Mouse (Mus musculus): ENCODE data around the gene Dph6. TPM values are rescaled to one million over a fixed set of nuclear protein-coding genes. Genes with fewer than 3 reads are reported as not detected.

Gene Dph6
- polyA plus RNA-seq, 1 experiment = 10.6 TPM

GRCm38 (mm10) chr2:114491907-114492306 is 162.9 kb downstream of the Dph6 start:
- Histone ChIP-seq H3K27me3 (ENCODE audit: control insufficient read depth, insufficient read depth, insufficient read length) (no peaks in the 10 kb centered on the region), H3K4me3 (ENCODE audit: insufficient read depth, poor library complexity, severe bottlenecking) (no peak overlapping the region), H3K79me3 (ENCODE audit: low read depth) (no peaks in the 10 kb centered on the region), H3ac (ENCODE audit: control insufficient read depth, insufficient read length, low read depth) (no peak overlapping the region), H3K79me2 (ENCODE audit: control insufficient read depth, insufficient read depth) (no peaks in the 10 kb centered on the region), H3K36me3 (ENCODE audit: control insufficient read depth, insufficient read depth) (no peaks in the 10 kb centered on the region)
- TF ChIP-seq CEBPB (IDR thresholded peaks at IDR 0.05; ENCODE audit: low read depth) (no peak), MAX (IDR thresholded peaks at IDR 0.05) (no peak), USF1 (IDR thresholded peaks at IDR 0.05; ENCODE audit: low read depth) (no peak), CTCF (IDR thresholded peaks at IDR 0.05; ENCODE audit: control insufficient read depth, insufficient read depth, insufficient read length) (no peak), MYOG (IDR thresholded peaks at IDR 0.05; ENCODE audit: control insufficient read depth, extremely low read depth, insufficient read length) (no peak), MYOD1 (IDR thresholded peaks at IDR 0.05; ENCODE audit: control insufficient read depth, insufficient read length, low read depth) (no peak), FOSL1 (IDR thresholded peaks at IDR 0.05; ENCODE audit: insufficient read depth, low read length, poor library complexity, severe bottlenecking) (no peak)

GRCm38 (mm10) chr2:114486980-114487379 is 167.8 kb downstream of the Dph6 start:
- no peak for TF ChIP-seq MYOG (IDR thresholded peaks at IDR 0.05; ENCODE audit: control insufficient read depth, extremely low read depth, insufficient read length)
- no peak for TF ChIP-seq MYOD1 (IDR thresholded peaks at IDR 0.05; ENCODE audit: control insufficient read depth, insufficient read length, low read depth)
- TF ChIP-seq FOSL1 (IDR thresholded peaks at IDR 0.05; ENCODE audit: insufficient read depth, low read length, poor library complexity, severe bottlenecking) = no peak
- TF ChIP-seq USF1 (IDR thresholded peaks at IDR 0.05; ENCODE audit: low read depth) = no peak
- TF ChIP-seq CTCF (IDR thresholded peaks at IDR 0.05; ENCODE audit: control insufficient read depth, insufficient read depth, insufficient read length) = no peak

More at GRCm38 (mm10) chr2:114486980-114487379, 167.8 kb downstream of the Dph6 start:
- no peaks in the 10 kb centered on the region for H3K79me2 ChIP-seq (ENCODE audit: control insufficient read depth, insufficient read depth)
- H3K4me3 ChIP-seq (ENCODE audit: insufficient read depth, poor library complexity, severe bottlenecking) = no peak overlapping the region
- no peaks in the 10 kb centered on the region for H3K79me3 ChIP-seq (ENCODE audit: low read depth)
- H3K27me3 ChIP-seq (ENCODE audit: control insufficient read depth, insufficient read depth, insufficient read length) = no peaks in the 10 kb centered on the region
- no peak overlapping the region for H3ac ChIP-seq (ENCODE audit: control insufficient read depth, insufficient read length, low read depth)
- H3K36me3 ChIP-seq (ENCODE audit: control insufficient read depth, insufficient read depth) = no peaks in the 10 kb centered on the region

All from C2C12 (cell line).